Mouse (Mus musculus) cerebellum, adult (tissue): ENCODE data around the gene Olfr1474.
"Not testable (repeated sequence)": the region's sequence is repeated elsewhere in the genome, so short reads cannot be mapped to it uniquely, and the experiment has no call there.

Experiments
- ATAC-seq: cut with Nextera tagmentation; 2 replicates; pipeline ENCODE4 v1.9.2; 2017; ENCODE audit warnings: mild to moderate bottlenecking, moderate library complexity, mixed read lengths; ENCODE audit not compliant: insufficient number of reproducible peaks, low FRiP score, low TSS enrichment

Gene Olfr1474

DNA sequence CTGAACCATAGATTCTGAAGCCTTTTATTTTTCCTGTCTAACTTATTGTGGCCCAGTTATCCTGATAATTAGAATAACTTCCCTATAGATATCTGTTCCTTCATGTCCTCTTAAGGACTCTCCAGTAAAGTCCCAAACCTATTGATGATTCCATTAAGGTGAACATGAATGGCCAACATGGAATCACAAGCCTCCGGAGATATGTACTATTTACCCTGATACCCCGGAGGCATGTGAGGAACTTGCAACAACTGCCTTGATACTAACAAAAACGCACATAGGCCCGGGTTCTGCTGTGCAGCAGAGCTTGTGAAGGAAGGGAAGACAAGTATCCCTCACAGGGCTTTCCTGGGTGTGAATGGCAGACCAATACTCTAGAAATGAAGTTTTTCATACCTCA is at the start of gene Olfr1474:
Olfr1474 (plus strand) TSS at position 301 of the 400 bp plus-strand sequence.
- not testable (repeated sequence) for ATAC-seq

GRCm38 (mm10) chr19:13443109-13443508 is 26.3 kb upstream of the Olfr1474 start, which contains the start of gene Olfr1471:
Gene Olfr1471, plus strand, starts transcription at chr19:13443409.
- not testable (repeated sequence) for ATAC-seq

- ATAC-seq: no peak
These were observed 13.4 kb upstream of the Olfr1474 start, which contains the start of gene Olfr1472 for GRCm38 (mm10) chr19:13455986-13456385. Gene Olfr1472, minus strand, starts transcription at chr19:13456086.

- no peak for ATAC-seq
These were observed 10.7 kb downstream of the Olfr1474 start, which contains the start of gene Olfr1475 for GRCm38 (mm10) chr19:13480096-13480495. Gene Olfr1475, minus strand, starts transcription at chr19:13480196.

- no peak for ATAC-seq
These were observed 30.9 kb downstream of the Olfr1474 start, which contains the start of gene Olfr1477 for GRCm38 (mm10) chr19:13500246-13500645. Gene Olfr1477, plus strand, starts transcription at chr19:13500546.
